Comparison of ENCODE assay signal across 11 mouse cellular contexts in genomic region chr14:99748166-99748565, GRCm38 (mm10).
DNase-seq lines count a peak whose midpoint lies in the region; ATAC-seq and TF ChIP-seq lines count a peak whose summit lies in the region.
"Had no signal": no experiment of that assay in that cellular context is flagged by ENCODE, and none has a peak within 500 bp of the region (broad histone marks: within the 10 kb centered on the region; RNA-seq: fewer than 3 reads in every experiment).

No protein-coding gene starts in this region.

- H3K9me3 ChIP-seq in forebrain, embryonic 11.5 days (ENCODE audit: control insufficient read depth, low read length): no peaks in the 10 kb centered on the region
- H3K9me3 ChIP-seq in forebrain, embryonic 10.5 days: no peaks in the 10 kb centered on the region
- no peaks in the 10 kb centered on the region for H3K9me3 ChIP-seq in forebrain, embryonic 13.5 days (replicated peaks)

- no peak for TF ChIP-seq CTCF in left cerebral cortex, adult 2 months (IDR thresholded peaks at IDR 0.05)

- no peaks in the 10 kb centered on the region for H3K27me3 ChIP-seq in forebrain, embryonic 11.5 days (ENCODE audit: control insufficient read depth, insufficient read depth, low read length)
- H3K27me3 ChIP-seq in forebrain, embryonic 10.5 days (ENCODE audit: poor library complexity, severe bottlenecking): no peaks in the 10 kb centered on the region
- H3K27me3 ChIP-seq in forebrain, embryonic 13.5 days: no peaks in the 10 kb centered on the region

- DNase-seq in forebrain, embryonic 11.5 days (ENCODE audit: low spot score): no peak
- DNase-seq in forebrain, embryonic 10.5 days (ENCODE audit: extremely low spot score, low spot score): no peak
- DNase-seq in left cerebral cortex, adult 2 months (ENCODE audit: extremely low spot score in 1 of 2, low spot score in 2 of 2): peak; percentile 32 to 49
- DNase-seq in right cerebral cortex, adult 18-20 months: peak; percentile 57
- DNase-seq in urinary bladder, postnatal 25 days (ENCODE audit: low spot score): no peak
- no peak for DNase-seq in yolk sac, embryonic 10.5 days (ENCODE audit: low spot score)
- no peak for DNase-seq in adipocyte (ENCODE audit: low spot score)
- DNase-seq: adrenal gland, adult 8-10 months; gastrocnemius, adult 2 months had no signal

- no peak overlapping the region for H3K4me2 ChIP-seq in forebrain, embryonic 11.5 days (ENCODE audit: low read depth, low read length, severe bottlenecking)
- peak overlapping the region; percentile 21 for H3K4me2 ChIP-seq in forebrain, embryonic 13.5 days

- no peaks in the 10 kb centered on the region for H3K36me3 ChIP-seq in forebrain, embryonic 11.5 days (ENCODE audit: control insufficient read depth, insufficient read depth, low read length)
- H3K36me3 ChIP-seq in forebrain, embryonic 10.5 days (replicated peaks): no peaks in the 10 kb centered on the region
- H3K36me3 ChIP-seq in forebrain, embryonic 13.5 days (ENCODE audit: poor library complexity, severe bottlenecking): no peaks in the 10 kb centered on the region

- H3K27ac ChIP-seq in forebrain, embryonic 11.5 days (ENCODE audit: low read depth, low read length): no peak overlapping the region
- H3K27ac ChIP-seq in forebrain, embryonic 10.5 days: no peak overlapping the region
- peak overlapping the region; percentile 55 for H3K27ac ChIP-seq in forebrain, embryonic 13.5 days
- H3K27ac ChIP-seq in left cerebral cortex, adult 2 months: peak overlapping the region; percentile 62
- H3K27ac ChIP-seq: gastrocnemius, adult 2 months had no signal

- intact Hi-C loops in left cerebral cortex, adult 2 months (cut with DNase I): loop anchor here (2.0 to 5.0 kb wide), 4 partner anchors 106 to 447 kb away; no protein-coding TSS in a partner anchor

- 0 out of 2 replicates have a peak, but pooled peaks have one; percentile 16 for ATAC-seq in forebrain, embryonic 11.5 days (replicated peaks; ENCODE audit: low FRiP score)
- ATAC-seq in forebrain, embryonic 13.5 days: peak; percentile 54
- ATAC-seq: inflammation-experienced regulatory T-cells, adult 6 months had no signal

- WGBS in forebrain, embryonic 11.5 days: 81% methylated on average over 17 of the region's 17 CpGs
- 88% methylated on average over 17 of the region's 17 CpGs for WGBS in forebrain, embryonic 10.5 days
- WGBS in forebrain, embryonic 13.5 days: 43% methylated on average over 17 of the region's 17 CpGs

- H3K9ac ChIP-seq in forebrain, embryonic 11.5 days (ENCODE audit: low read length): no peak overlapping the region
- H3K9ac ChIP-seq in forebrain, embryonic 13.5 days: no peak overlapping the region

- H3K4me1 ChIP-seq in forebrain, embryonic 11.5 days (replicated peaks; ENCODE audit: control insufficient read depth, insufficient read depth, low read length): no peaks in the 10 kb centered on the region
- H3K4me1 ChIP-seq in forebrain, embryonic 10.5 days: peaks cover 10% of the 10 kb centered on the region; the same call in 1 of the 2 replicates
- H3K4me1 ChIP-seq in forebrain, embryonic 13.5 days: peaks cover 33% of the 10 kb centered on the region

- H3K4me3 ChIP-seq in forebrain, embryonic 11.5 days (ENCODE audit: low read depth, low read length): no peak overlapping the region
- no peak overlapping the region for H3K4me3 ChIP-seq in forebrain, embryonic 10.5 days
- no peak overlapping the region for H3K4me3 ChIP-seq in forebrain, embryonic 13.5 days
- no peak overlapping the region for H3K4me3 ChIP-seq in left cerebral cortex, adult 2 months
- H3K4me3 ChIP-seq: gastrocnemius, adult 2 months had no signal

Comparison
In these comparisons a context has a peak if more than half of its experiments do, and no peak if none do; other contexts are left out.
1. H3K27ac ChIP-seq: peak in forebrain, embryonic 13.5 days (single experiment) and left cerebral cortex, adult 2 months (single experiment); none in forebrain, embryonic 11.5 days (single experiment) and forebrain, embryonic 10.5 days (single experiment).
2. DNase-seq: peak in left cerebral cortex, adult 2 months (2 of 2) and right cerebral cortex, adult 18-20 months (single experiment); none in forebrain, embryonic 11.5 days (single experiment), forebrain, embryonic 10.5 days (single experiment), urinary bladder, postnatal 25 days (single experiment), yolk sac, embryonic 10.5 days (single experiment) and adipocyte (single experiment).